Mouse (Mus musculus) kidney, adult 2 months (tissue): ENCODE measurements at regions not wholly inside any gene's neighbourhood (a gene's known extent, or its start where the extent isn't known, plus 50 kb on each side); places are given as distances from the start of the nearest gene placed in this dataset.

Experiments used
- CTCF ChIP-seq: fragments of 200-500 bp; conservative IDR thresholded peaks from 2 replicates; pipeline ENCODE4 v1.5.1; 2011; ENCODE audit warnings: low read depth, mild to moderate bottlenecking, control low read depth, low read length, moderate library complexity, mixed read lengths; ENCODE audit not compliant: insufficient read depth, insufficient read length
- POLR2A ChIP-seq: fragments of 200-500 bp; IDR thresholded peaks from one replicate; pipeline ENCODE4 v1.6.1; 2011; ENCODE audit warnings: low read depth, low read length, control low read depth

DNA sequence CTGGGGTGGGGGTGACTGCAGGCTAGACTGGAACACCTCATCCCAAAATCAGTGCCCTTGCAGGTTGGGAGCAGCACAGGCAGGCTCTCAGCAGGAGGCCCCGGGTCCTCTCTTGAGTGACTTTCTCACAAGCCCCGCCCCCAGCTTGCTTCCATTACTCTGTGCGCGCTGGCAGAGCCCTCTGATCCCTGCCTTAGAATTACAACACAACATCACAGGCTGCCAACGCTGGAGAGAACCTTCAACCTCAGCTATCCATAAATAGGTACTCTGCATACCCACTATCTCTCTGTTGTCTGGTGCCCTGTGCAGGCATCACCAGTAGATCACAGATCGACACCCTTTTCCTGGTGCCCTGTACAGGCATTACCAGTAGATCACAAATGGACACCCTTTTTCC, 139.1 kb upstream of the Igsf21 start:
- TF ChIP-seq POLR2A: no peak
- no peak for TF ChIP-seq CTCF
